Mouse (Mus musculus): ENCODE measurements at regions not wholly inside any gene's neighbourhood (a gene's known extent, or its start where the extent isn't known, plus 50 kb on each side); places are given as distances from the start of the nearest gene placed in this dataset.

DNA sequence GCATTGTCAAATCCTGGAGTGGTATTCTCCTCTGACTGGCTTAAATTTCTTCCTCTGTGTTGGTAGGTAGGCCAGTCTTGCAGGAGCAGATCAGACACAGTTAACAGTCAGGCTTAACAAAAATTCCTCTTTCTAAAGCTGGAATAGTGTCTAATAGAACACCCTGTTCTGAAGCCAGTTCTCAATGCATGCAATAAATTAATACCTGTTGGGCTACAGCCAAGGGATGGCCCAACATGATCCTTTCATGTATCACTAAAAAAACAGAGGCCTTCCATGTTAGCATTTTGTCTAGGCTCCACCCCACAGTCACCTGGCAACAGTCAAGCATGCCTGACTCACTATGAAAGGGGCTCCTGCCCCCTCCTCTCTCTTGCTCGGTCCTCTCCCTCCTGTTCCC, 89.2 kb downstream of the Gm19935 start:
- TF ChIP-seq POLR2A (IDR thresholded peaks at IDR 0.05; ENCODE audit: extremely low read depth, insufficient read depth, low read length) (no peak), CTCF (IDR thresholded peaks at IDR 0.05; ENCODE audit: low read depth, low read length) (no peak)
